8 mouse cellular contexts compared by ENCODE assay signal in genomic region chr16:56131666-56132065, GRCm38 (mm10).
DNase-seq lines count a peak whose midpoint lies in the region; ATAC-seq and TF ChIP-seq lines count a peak whose summit lies in the region.

No protein-coding gene starts in this region.

- ATAC-seq in cerebellum, adult (ENCODE audit: insufficient number of reproducible peaks, low FRiP score, low TSS enrichment), result no peak
- ATAC-seq in megakaryocyte, adult 5-6 weeks (ENCODE audit: poor library complexity, severe bottlenecking), result peak; percentile 75
- ATAC-seq in monocyte, adult 5-6 weeks (replicated peaks; ENCODE audit: insufficient number of reproducible peaks, low FRiP score, low TSS enrichment, poor library complexity, severe bottlenecking), result no peak

- no peak overlapping the region for H3K27ac ChIP-seq in left cerebral cortex, adult 2 months

- H3K4me3 ChIP-seq in left cerebral cortex, adult 2 months, result no peak overlapping the region

- TF ChIP-seq CTCF in left cerebral cortex, adult 2 months (IDR thresholded peaks at IDR 0.05), result peak; percentile 76
- TF ChIP-seq CTCF in brain, embryonic 14.5 days (IDR thresholded peaks at IDR 0.05; ENCODE audit: borderline replicate concordance, extremely low read depth, insufficient read depth, insufficient read length), result peak; percentile 40; the same call in 1 of the 2 replicates

- intact Hi-C loops in left cerebral cortex, adult 2 months (cut with DNase I), result loop anchor here (5.0 kb wide), 1 partner anchor 179 kb away; no protein-coding TSS in a partner anchor
- intact Hi-C loops in left cerebral cortex, postnatal 4 days (cut with DNase I), result no loop called here

- peak; percentile 23 to 34 for DNase-seq in cerebellum, adult 18-20 months
- no peak for DNase-seq in left cerebral cortex, adult 2 months (ENCODE audit: extremely low spot score in 1 of 2, low spot score in 2 of 2)
- no peak for DNase-seq in left cerebral cortex, postnatal 4 days
- peak; percentile 71 for DNase-seq in brain, embryonic 14.5 days (ENCODE audit: low read depth)
- DNase-seq in right cerebral cortex, postnatal 14 days, result no peak

- TF ChIP-seq POLR2A in brain, embryonic 14.5 days (IDR thresholded peaks at IDR 0.05; ENCODE audit: borderline replicate concordance, extremely low read depth, insufficient read depth, insufficient read length, poor library complexity, severe bottlenecking), result no peak

Comparison
In these comparisons a context has a peak if more than half of its experiments do, and no peak if none do; other contexts are left out.
1. DNase-seq: peak in cerebellum, adult 18-20 months (2 of 2) and brain, embryonic 14.5 days (single experiment); none in left cerebral cortex, adult 2 months (0 of 2), left cerebral cortex, postnatal 4 days (single experiment) and right cerebral cortex, postnatal 14 days (single experiment).